Mouse (Mus musculus) liver, adult 2 months (tissue): ENCODE results near the gene Elovl5. TPM values are rescaled to one million over a fixed set of nuclear protein-coding genes. Genes with fewer than 3 reads are reported as not detected.

ENCODE experiments used
- DNase-seq: peaks from one replicate; pipeline ENCODE4 v3.0.0-alpha.2; 2011; ENCODE audit warnings: low read depth, low spot score; ENCODE audit errors: extremely low read depth
- H3K27ac ChIP-seq: fragments of 200-500 bp; replicated peaks from 2 replicates; pipeline ENCODE4 v1.5.1; 2012; ENCODE audit warnings: low read depth, mild to moderate bottlenecking, control low read depth, inconsistent platforms, low read length; ENCODE audit not compliant: insufficient read depth
- H3K27me3 ChIP-seq: fragments of 200-500 bp; 2 replicates; pipeline ENCODE4 v1.6.1; 2012; ENCODE audit warnings: mild to moderate bottlenecking, moderate library complexity, low read length, inconsistent platforms; ENCODE audit not compliant: control insufficient read depth, insufficient read depth
- H3K36me3 ChIP-seq: fragments of 200-500 bp; 2 replicates; pipeline ENCODE4 v1.6.1; 2012; ENCODE audit warnings: low read length, inconsistent platforms; ENCODE audit not compliant: control insufficient read depth, insufficient read depth
- H3K4me1 ChIP-seq: fragments of 200-500 bp; 2 replicates; pipeline ENCODE4 v1.6.1; 2011; ENCODE audit warnings: low read length; ENCODE audit not compliant: control insufficient read depth, insufficient read depth
- H3K4me3 ChIP-seq: fragments of 200-500 bp; 2 replicates; pipeline ENCODE4 v1.5.1; 2011; ENCODE audit warnings: low read depth, mild to moderate bottlenecking, control low read depth, low read length, moderate library complexity; ENCODE audit not compliant: insufficient read depth
- H3K79me2 ChIP-seq: fragments of 200-500 bp; 2 replicates; pipeline ENCODE4 v1.6.1; 2012; ENCODE audit warnings: inconsistent platforms, mild to moderate bottlenecking, low read length, moderate library complexity; ENCODE audit not compliant: control insufficient read depth, insufficient read depth
- H3K9ac ChIP-seq: fragments of 200-500 bp; 2 replicates; pipeline ENCODE4 v1.6.1; 2012; ENCODE audit warnings: low read depth, mild to moderate bottlenecking, control low read depth, inconsistent platforms, low read length
- CTCF ChIP-seq: fragments of 200-500 bp; IDR thresholded peaks from 2 replicates; pipeline ENCODE4 v1.5.1; 2011; ENCODE audit warnings: low read depth, low read length, control low read depth
- POLR2A ChIP-seq: fragments of 200-500 bp; IDR thresholded peaks from 2 replicates; pipeline ENCODE4 v1.6.1; 2011; ENCODE audit warnings: low read length, control low read depth; ENCODE audit not compliant: insufficient read depth; ENCODE audit errors: extremely low read depth
- WGBS: fragments of 180-500 bp; shearing (Covaris S2); methylation state at CpG from one replicate; pipeline ENCODE4 v1.1.7; 2018; 5-methylcytosine and 5-hydroxymethylcytosine counted together
- polyA plus RNA-seq: library from polyadenylated mRNA; depleted of rRNA; stranded (reverse); fragments of >200 nt; gene quantifications from 2 replicates; pipeline ENCODE4 v1.2.3, GENCODE M21; 2012
- total RNA-seq: library from RNA; depleted of rRNA; stranded (reverse); fragments of >200 nt; gene quantifications from 2 replicates; pipeline ENCODE4 v1.2.3, GENCODE M21; 2014

The Elovl5 gene
- total and polyA plus RNA-seq, 2 experiments = 228 to 322 TPM

- H3K4me1 ChIP-seq = peaks cover 56% of the 10 kb centered on the region
- H3K36me3 ChIP-seq = no peaks in the 10 kb centered on the region
- peak overlapping the region; percentile 95 for H3K27ac ChIP-seq
- H3K27me3 ChIP-seq = no peaks in the 10 kb centered on the region
- TF ChIP-seq CTCF = no peak
- TF ChIP-seq POLR2A = no peak
- H3K4me3 ChIP-seq = no peak overlapping the region
- H3K9ac ChIP-seq = peak overlapping the region; percentile 63
- WGBS = 36% methylated on average over 7 of the region's 7 CpGs
- peak; percentile 94 for DNase-seq
- H3K79me2 ChIP-seq = peaks cover 32% of the 10 kb centered on the region
These were observed 33.8 kb downstream of the Elovl5 start for GRCm38 (mm10) chr9:77950841-77951475.

- 26% methylated on average over 7 of the region's 7 CpGs for WGBS
- H3K4me1 ChIP-seq = peaks cover 50% of the 10 kb centered on the region
- no peaks in the 10 kb centered on the region for H3K27me3 ChIP-seq
- H3K27ac ChIP-seq = peak overlapping the region; percentile 78
- no peak for TF ChIP-seq POLR2A
- no peak for TF ChIP-seq CTCF
- H3K4me3 ChIP-seq = no peak overlapping the region
- H3K79me2 ChIP-seq = peaks cover 31% of the 10 kb centered on the region
- H3K9ac ChIP-seq = no peak overlapping the region
- DNase-seq = peak; percentile 70
- no peaks in the 10 kb centered on the region for H3K36me3 ChIP-seq
These were observed 34.8 kb downstream of the Elovl5 start for GRCm38 (mm10) chr9:77951971-77952370.

GRCm38 (mm10) chr9:77953053-77953452, 35.9 kb downstream of the Elovl5 start:
- Histone ChIP-seq H3K9ac (peak overlapping the region; percentile 23; the same call in 1 of the 2 replicates), H3K27me3 (no peaks in the 10 kb centered on the region), H3K27ac (peak overlapping the region; percentile 78), H3K4me1 (peaks cover 45% of the 10 kb centered on the region), H3K4me3 (no peak overlapping the region), H3K36me3 (peaks cover 3% of the 10 kb centered on the region; the same call in 1 of the 2 replicates), H3K79me2 (peaks cover 30% of the 10 kb centered on the region)
- 30% methylated on average over 8 of the region's 8 CpGs for WGBS
- no peak for TF ChIP-seq CTCF
- TF ChIP-seq POLR2A = no peak
- DNase-seq = peak; percentile 80

GRCm38 (mm10) chr9:77954496-77954895, 37.3 kb downstream of the Elovl5 start:
- 0 out of 2 replicates have a peak overlapping the region, but pooled peaks have one; percentile 7 for H3K9ac ChIP-seq
- TF ChIP-seq POLR2A (no peak), CTCF (no peak)
- H3K36me3 ChIP-seq = peaks cover 9% of the 10 kb centered on the region; the same call in 1 of the 2 replicates
- DNase-seq = no peak
- H3K4me3 ChIP-seq = no peak overlapping the region
- H3K79me2 ChIP-seq = peaks cover 29% of the 10 kb centered on the region
- peak overlapping the region; percentile 71 for H3K27ac ChIP-seq
- no peaks in the 10 kb centered on the region for H3K27me3 ChIP-seq
- peaks cover 37% of the 10 kb centered on the region for H3K4me1 ChIP-seq
- WGBS = 52% methylated on average over 7 of the region's 7 CpGs

GRCm38 (mm10) chr9:77954981-77955380, 37.8 kb downstream of the Elovl5 start:
- WGBS = 29% methylated on average over 3 of the region's 3 CpGs
- no peaks in the 10 kb centered on the region for H3K27me3 ChIP-seq
- H3K4me3 ChIP-seq = no peak overlapping the region
- DNase-seq = peak; percentile 80
- TF ChIP-seq CTCF (no peak), POLR2A (no peak)
- H3K4me1 ChIP-seq = peaks cover 32% of the 10 kb centered on the region
- 0 out of 2 replicates have a peak overlapping the region, but pooled peaks have one; percentile 7 for H3K9ac ChIP-seq
- H3K36me3 ChIP-seq = peaks cover 10% of the 10 kb centered on the region; the same call in 1 of the 2 replicates
- peak overlapping the region; percentile 71 for H3K27ac ChIP-seq
- peaks cover 29% of the 10 kb centered on the region for H3K79me2 ChIP-seq

GRCm38 (mm10) chr9:77955511-77955910, 38.3 kb downstream of the Elovl5 start:
- peak overlapping the region; percentile 40 for H3K27ac ChIP-seq
- TF ChIP-seq POLR2A (no peak), CTCF (no peak)
- DNase-seq = peak; percentile 39
- peaks cover 29% of the 10 kb centered on the region for H3K4me1 ChIP-seq
- WGBS = 42% methylated on average over 2 of the region's 2 CpGs
- no peak overlapping the region for H3K9ac ChIP-seq
- peaks cover 10% of the 10 kb centered on the region; the same call in 1 of the 2 replicates for H3K36me3 ChIP-seq
- peaks cover 29% of the 10 kb centered on the region for H3K79me2 ChIP-seq
- H3K4me3 ChIP-seq = no peak overlapping the region
- no peaks in the 10 kb centered on the region for H3K27me3 ChIP-seq
